Mouse (Mus musculus): ENCODE measurements around the gene Akr1c19. TPM values are rescaled to one million over a fixed set of nuclear protein-coding genes. Genes with fewer than 3 reads are reported as not detected.

Gene Akr1c19
- polyA plus RNA-seq, 1 experiment from 2014 or later: 8.2 TPM

Other genes with a start within 250 kb of the Akr1c19 start
- gene Akr1c14, start 179.7 kb upstream of the Akr1c19 start, polyA plus RNA-seq (2015; fragmentation: Nextera tagmentation; extraction: Ambion mirVana): 0.85 and 1.3 TPM in 2 replicates
- not detected in 2 replicates for gene Akr1c18, start 78.0 kb upstream of the Akr1c19 start, polyA plus RNA-seq (2015; fragmentation: Nextera tagmentation; extraction: Ambion mirVana)
- gene Akr1c13, start 37.5 kb upstream of the Akr1c19 start, polyA plus RNA-seq (2015; fragmentation: Nextera tagmentation; extraction: Ambion mirVana): 4.1 and 5.4 TPM in 2 replicates
- gene Akr1c12, start 50.7 kb downstream of the Akr1c19 start, polyA plus RNA-seq (2015; fragmentation: Nextera tagmentation; extraction: Ambion mirVana): 0.14 and 0.33 TPM in 2 replicates
- not detected in 2 replicates for gene Akr1c6, start 205.6 kb downstream of the Akr1c19 start, polyA plus RNA-seq (2015; fragmentation: Nextera tagmentation; extraction: Ambion mirVana)

All from hindbrain, embryonic 16.5 days (tissue).